Mouse (Mus musculus) C2C12 (cell line): ENCODE data around the gene Tlcd2.

ENCODE experiments used
- CEBPB ChIP-seq: IDR thresholded peaks from one replicate; pipeline ENCODE4 v1.6.1; 2011; ENCODE audit warnings: low read depth, mild to moderate bottlenecking, control low read depth, moderate library complexity
- CTCF ChIP-seq: IDR thresholded peaks from one replicate; pipeline ENCODE4 v1.5.1; 2011; ENCODE audit not compliant: control insufficient read depth, insufficient read depth, insufficient read length
- FOSL1 ChIP-seq: IDR thresholded peaks from one replicate; pipeline ENCODE4 v1.8.0; 2011; ENCODE audit warnings: mild to moderate bottlenecking, low read length; ENCODE audit not compliant: poor library complexity, insufficient read depth, severe bottlenecking
- MAX ChIP-seq: IDR thresholded peaks from one replicate; pipeline ENCODE4 v1.6.1; 2011; ENCODE audit warnings: mild to moderate bottlenecking, control low read depth
- MYOD1 ChIP-seq: IDR thresholded peaks from one replicate; pipeline ENCODE4 v1.6.1; 2011; ENCODE audit warnings: low read depth; ENCODE audit not compliant: control insufficient read depth, insufficient read length
- MYOG ChIP-seq: IDR thresholded peaks from one replicate; pipeline ENCODE4 v1.6.1; 2011; ENCODE audit not compliant: control insufficient read depth, insufficient read length; ENCODE audit errors: extremely low read depth
- USF1 ChIP-seq: IDR thresholded peaks from one replicate; pipeline ENCODE4 v1.6.1; 2011; ENCODE audit warnings: low read depth, mild to moderate bottlenecking, control low read depth, moderate library complexity

DNA sequence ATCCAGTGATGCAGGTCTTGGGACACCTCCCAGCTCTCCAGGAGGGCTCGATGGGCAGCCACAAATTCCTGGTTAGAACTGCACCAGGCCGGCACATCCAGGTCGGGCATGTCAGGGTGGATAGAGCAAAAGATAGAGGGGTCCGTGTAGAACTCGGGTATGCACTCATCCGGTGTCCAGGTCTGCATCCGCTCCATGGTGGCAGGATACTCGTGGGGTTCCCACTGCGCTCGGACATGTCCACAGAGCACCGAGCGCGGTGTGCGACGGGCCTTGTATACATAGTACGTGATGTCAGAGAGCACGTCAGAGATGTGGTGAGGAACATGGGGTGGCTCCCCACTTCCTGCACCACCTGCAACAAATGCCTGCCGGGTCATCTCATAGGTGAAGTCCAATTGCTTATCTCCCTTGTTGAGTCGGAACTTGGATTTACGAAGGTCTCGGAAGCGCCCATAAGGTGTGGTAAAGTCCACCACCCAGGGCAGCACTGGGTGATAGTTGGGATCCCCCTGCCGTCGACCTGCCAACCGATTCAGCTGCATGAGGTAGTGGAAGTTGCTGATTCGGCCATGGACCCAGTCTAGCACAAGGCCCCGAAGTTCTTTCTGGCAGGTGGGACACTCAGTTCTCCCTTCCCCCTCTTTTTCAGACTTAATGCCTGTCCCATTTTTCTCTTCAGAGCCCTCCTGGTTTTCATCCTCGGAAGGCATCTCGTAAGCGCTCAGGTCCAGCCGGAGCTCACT is 8.5 kb upstream of the Tlcd2 start:
- TF ChIP-seq MAX (no peak), CTCF (no peak), USF1 (no peak), CEBPB (no peak), MYOG (no peak), MYOD1 (no peak), FOSL1 (no peak)
